Mouse (Mus musculus): Measurements from ENCODE around the gene Defb29. TPM values are rescaled to one million over a fixed set of nuclear protein-coding genes. Genes with fewer than 3 reads are reported as not detected.

Gene Defb29
- polyA plus RNA-seq, 1 experiment from 2014 or later, result not detected

Other genes starting within 250 kb of the Defb29 start
- gene Tbc1d20, start 246.3 kb downstream of the Defb29 start, polyA plus RNA-seq (2015; fragmentation: Nextera tagmentation; extraction: Ambion mirVana), result 35.8 and 37.7 TPM in 2 replicates
- 82.5 and 83.2 TPM in 2 replicates for gene Rbck1, start 207.4 kb downstream of the Defb29 start, polyA plus RNA-seq (2015; fragmentation: Nextera tagmentation; extraction: Ambion mirVana)
- 4.4 and 7.1 TPM in 2 replicates for gene Trib3, start 196.1 kb downstream of the Defb29 start, polyA plus RNA-seq (2015; fragmentation: Nextera tagmentation; extraction: Ambion mirVana)
- gene Nrsn2, start 163.5 kb downstream of the Defb29 start, polyA plus RNA-seq (2015; fragmentation: Nextera tagmentation; extraction: Ambion mirVana), result 2.5 and 2.7 TPM in 2 replicates
- gene Sox12, start 142.0 kb downstream of the Defb29 start, polyA plus RNA-seq (2015; fragmentation: Nextera tagmentation; extraction: Ambion mirVana), result 3.5 and 3.6 TPM in 2 replicates
- gene Zcchc3, start 125.1 kb downstream of the Defb29 start, polyA plus RNA-seq (2015; fragmentation: Nextera tagmentation; extraction: Ambion mirVana), result 20.7 and 21.2 TPM in 2 replicates
- 0.54 and 0.79 TPM in 2 replicates for gene 6820408C15Rik, start 124.5 kb downstream of the Defb29 start, polyA plus RNA-seq (2015; fragmentation: Nextera tagmentation; extraction: Ambion mirVana)
- gene Defb23, start 75.5 kb downstream of the Defb29 start, polyA plus RNA-seq (2015; fragmentation: Nextera tagmentation; extraction: Ambion mirVana), result not detected in 2 replicates
- not detected in 2 replicates for gene Defb20, start 63.0 kb downstream of the Defb29 start, polyA plus RNA-seq (2015; fragmentation: Nextera tagmentation; extraction: Ambion mirVana)
- gene Defb22, start 50.0 kb downstream of the Defb29 start, polyA plus RNA-seq (2015; fragmentation: Nextera tagmentation; extraction: Ambion mirVana), result not detected in 2 replicates
- not detected in 2 replicates for gene Defb26, start 28.4 kb downstream of the Defb29 start, polyA plus RNA-seq (2015; fragmentation: Nextera tagmentation; extraction: Ambion mirVana)
- not detected in 2 replicates for gene Defb28, start 21.8 kb downstream of the Defb29 start, polyA plus RNA-seq (2015; fragmentation: Nextera tagmentation; extraction: Ambion mirVana)
- not detected in 2 replicates for gene Gm17416, start 29.2 kb upstream of the Defb29 start, polyA plus RNA-seq (2015; fragmentation: Nextera tagmentation; extraction: Ambion mirVana)
- not detected in 2 replicates for gene Defb21, start 32.6 kb upstream of the Defb29 start, polyA plus RNA-seq (2015; fragmentation: Nextera tagmentation; extraction: Ambion mirVana)
- not detected in 2 replicates for gene Defb19, start 40.2 kb upstream of the Defb29 start, polyA plus RNA-seq (2015; fragmentation: Nextera tagmentation; extraction: Ambion mirVana)
- gene Defb45, start 59.3 kb upstream of the Defb29 start, polyA plus RNA-seq (2015; fragmentation: Nextera tagmentation; extraction: Ambion mirVana), result not detected in 2 replicates
- gene Defb36, start 64.2 kb upstream of the Defb29 start, polyA plus RNA-seq (2015; fragmentation: Nextera tagmentation; extraction: Ambion mirVana), result not detected in 2 replicates
- 0.61 and 1.5 TPM in 2 replicates for gene Defb25, start 83.0 kb upstream of the Defb29 start, polyA plus RNA-seq (2015; fragmentation: Nextera tagmentation; extraction: Ambion mirVana)
- gene Rem1, start 86.9 kb upstream of the Defb29 start, polyA plus RNA-seq (2015; fragmentation: Nextera tagmentation; extraction: Ambion mirVana), result 9.4 and 10.2 TPM in 2 replicates
- 116 and 119 TPM in 2 replicates for gene H13, start 129.4 kb upstream of the Defb29 start, polyA plus RNA-seq (2015; fragmentation: Nextera tagmentation; extraction: Ambion mirVana)
- 18.9 and 25.1 TPM in 2 replicates for gene Mcts2, start 146.9 kb upstream of the Defb29 start, polyA plus RNA-seq (2015; fragmentation: Nextera tagmentation; extraction: Ambion mirVana)
- 96.1 and 107 TPM in 2 replicates for gene Id1, start 196.2 kb upstream of the Defb29 start, polyA plus RNA-seq (2015; fragmentation: Nextera tagmentation; extraction: Ambion mirVana)
- 14.8 and 15.3 TPM in 2 replicates for gene Cox4i2, start 214.1 kb upstream of the Defb29 start, polyA plus RNA-seq (2015; fragmentation: Nextera tagmentation; extraction: Ambion mirVana)

Data from intestine, embryonic 16.5 days (tissue).